Mouse (Mus musculus): ENCODE measurements around the gene Asb5. TPM values are rescaled to one million over a fixed set of nuclear protein-coding genes. Genes with fewer than 3 reads are reported as not detected.
"Not testable (repeated sequence)": the region's sequence is repeated elsewhere in the genome, so short reads cannot be mapped to it uniquely, and the experiment has no call there.

The Asb5 gene
- polyA plus RNA-seq, 1 experiment from 2014 or later: 6.8 TPM

GRCm38 (mm10) chr8:54594634-54595033, 65.3 kb downstream of the Asb5 start:
- no peak overlapping the region for H3K4me2 ChIP-seq (ENCODE audit: low read depth, low read length)
- H3K27ac ChIP-seq (replicated peaks; ENCODE audit: low read depth, low read length): no peak overlapping the region
- 79% methylated on average over 5 of the region's 5 CpGs for WGBS
- H3K27me3 ChIP-seq (replicated peaks; ENCODE audit: control insufficient read depth, insufficient read depth, low read length): no peaks in the 10 kb centered on the region
- H3K4me1 ChIP-seq (ENCODE audit: control insufficient read depth, insufficient read depth, low read length): no peaks in the 10 kb centered on the region
- DNase-seq (ENCODE audit: low spot score) (peak; percentile 19), ATAC-seq (ENCODE audit: low read depth) (no peak)
- H3K4me3 ChIP-seq (ENCODE audit: low read depth, low read length): no peak overlapping the region
- H3K9ac ChIP-seq (ENCODE audit: low read depth, low read length): no peak overlapping the region
- no peaks in the 10 kb centered on the region for H3K9me3 ChIP-seq (ENCODE audit: control insufficient read depth, low read length)
- H3K36me3 ChIP-seq (ENCODE audit: control insufficient read depth, insufficient read depth, low read length): no peaks in the 10 kb centered on the region

DNA sequence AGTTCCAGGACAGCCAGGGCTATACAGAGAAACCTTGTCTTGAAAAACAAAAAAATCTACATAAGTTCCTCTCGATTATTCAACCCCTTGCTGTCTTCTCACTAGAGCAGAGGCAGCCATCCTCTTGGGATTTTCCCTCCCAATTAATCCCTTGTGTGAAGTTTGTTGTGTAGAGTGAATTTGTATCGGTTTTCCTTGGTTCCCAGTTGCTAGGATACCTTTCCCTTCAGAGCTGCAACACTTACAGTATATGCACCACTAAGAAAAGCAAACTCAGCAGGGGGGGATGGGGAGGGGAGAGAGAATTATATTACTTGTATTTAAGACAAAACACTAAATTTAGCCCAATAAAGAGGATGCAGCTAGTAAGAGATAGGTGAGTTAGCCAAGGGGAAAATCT, 66.7 kb downstream of the Asb5 start:
- Histone ChIP-seq H3K9me3 (ENCODE audit: control insufficient read depth, low read length) (no peaks in the 10 kb centered on the region), H3K27me3 (replicated peaks; ENCODE audit: control insufficient read depth, insufficient read depth, low read length) (no peaks in the 10 kb centered on the region), H3K4me1 (ENCODE audit: control insufficient read depth, insufficient read depth, low read length) (peaks cover 6% of the 10 kb centered on the region; the same call in 1 of the 2 replicates), H3K27ac (replicated peaks; ENCODE audit: low read depth, low read length) (no peak overlapping the region), H3K9ac (ENCODE audit: low read depth, low read length) (no peak overlapping the region), H3K4me3 (ENCODE audit: low read depth, low read length) (no peak overlapping the region), H3K36me3 (ENCODE audit: control insufficient read depth, insufficient read depth, low read length) (no peaks in the 10 kb centered on the region), H3K4me2 (ENCODE audit: low read depth, low read length) (no peak overlapping the region)
- 62% methylated on average over 2 of the region's 2 CpGs for WGBS
- ATAC-seq (ENCODE audit: low read depth): peak; percentile 60; the same call in 1 of the 2 replicates
- peak; percentile 31 for DNase-seq (ENCODE audit: low spot score)

- no peak for DNase-seq (ENCODE audit: low spot score)
- Histone ChIP-seq H3K4me2 (ENCODE audit: low read depth, low read length) (no peak overlapping the region), H3K27me3 (replicated peaks; ENCODE audit: control insufficient read depth, insufficient read depth, low read length) (no peaks in the 10 kb centered on the region), H3K36me3 (ENCODE audit: control insufficient read depth, insufficient read depth, low read length) (no peaks in the 10 kb centered on the region), H3K27ac (replicated peaks; ENCODE audit: low read depth, low read length) (no peak overlapping the region), H3K4me1 (ENCODE audit: control insufficient read depth, insufficient read depth, low read length) (peaks cover 6% of the 10 kb centered on the region; the same call in 1 of the 2 replicates), H3K9ac (ENCODE audit: low read depth, low read length) (no peak overlapping the region), H3K4me3 (ENCODE audit: low read depth, low read length) (no peak overlapping the region), H3K9me3 (ENCODE audit: control insufficient read depth, low read length) (no peaks in the 10 kb centered on the region)
- 81% methylated on average over 2 of the region's 2 CpGs for WGBS
- no peak for ATAC-seq (ENCODE audit: low read depth)
Observed at GRCm38 (mm10) chr8:54596940-54597339, 67.6 kb downstream of the Asb5 start.

GRCm38 (mm10) chr8:54597386-54597785, 68.0 kb downstream of the Asb5 start:
- Histone ChIP-seq H3K9ac (ENCODE audit: low read depth, low read length) (no peak overlapping the region), H3K4me2 (ENCODE audit: low read depth, low read length) (no peak overlapping the region), H3K36me3 (ENCODE audit: control insufficient read depth, insufficient read depth, low read length) (no peaks in the 10 kb centered on the region), H3K4me1 (ENCODE audit: control insufficient read depth, insufficient read depth, low read length) (peaks cover 6% of the 10 kb centered on the region; the same call in 1 of the 2 replicates), H3K27ac (replicated peaks; ENCODE audit: low read depth, low read length) (no peak overlapping the region), H3K4me3 (ENCODE audit: low read depth, low read length) (no peak overlapping the region), H3K27me3 (replicated peaks; ENCODE audit: control insufficient read depth, insufficient read depth, low read length) (no peaks in the 10 kb centered on the region), H3K9me3 (ENCODE audit: control insufficient read depth, low read length) (no peaks in the 10 kb centered on the region)
- WGBS: 94% methylated on average over 2 of the region's 2 CpGs
- no peak for DNase-seq (ENCODE audit: low spot score)
- no peak for ATAC-seq (ENCODE audit: low read depth)

- Histone ChIP-seq H3K9ac (ENCODE audit: low read depth, low read length) (peak within 1 kb of the TSS; percentile 46), H3K36me3 (ENCODE audit: control insufficient read depth, insufficient read depth, low read length) (no peaks in the 10 kb centered on the region), H3K27ac (replicated peaks; ENCODE audit: low read depth, low read length) (no peak within 1 kb of the TSS), H3K27me3 (replicated peaks; ENCODE audit: control insufficient read depth, insufficient read depth, low read length) (no peaks in the 10 kb centered on the region), H3K4me3 (ENCODE audit: low read depth, low read length) (peak within 1 kb of the TSS; percentile 30), H3K4me2 (ENCODE audit: low read depth, low read length) (peak within 1 kb of the TSS; percentile 57), H3K4me1 (ENCODE audit: control insufficient read depth, insufficient read depth, low read length) (peaks cover 6% of the 10 kb centered on the region; the same call in 1 of the 2 replicates), H3K9me3 (ENCODE audit: control insufficient read depth, low read length) (no peaks in the 10 kb centered on the region)
- WGBS: 10% methylated on average over 21 of the region's 21 CpGs
- peak; percentile 60 for DNase-seq (ENCODE audit: low spot score)
- peak; percentile 75 for ATAC-seq (ENCODE audit: low read depth)
Observed at GRCm38 (mm10) chr8:54600671-54601251, 71.4 kb downstream of the Asb5 start, which contains the start of gene Spata4. Spata4 (plus strand) TSS chr8:54600781.

GRCm38 (mm10) chr8:54603440-54603839, 74.1 kb downstream of the Asb5 start:
- Histone ChIP-seq H3K9ac (ENCODE audit: low read depth, low read length) (no peak overlapping the region), H3K4me1 (ENCODE audit: control insufficient read depth, insufficient read depth, low read length) (peaks cover 6% of the 10 kb centered on the region; the same call in 1 of the 2 replicates), H3K4me2 (ENCODE audit: low read depth, low read length) (no peak overlapping the region), H3K4me3 (ENCODE audit: low read depth, low read length) (no peak overlapping the region), H3K27me3 (replicated peaks; ENCODE audit: control insufficient read depth, insufficient read depth, low read length) (no peaks in the 10 kb centered on the region), H3K9me3 (ENCODE audit: control insufficient read depth, low read length) (no peaks in the 10 kb centered on the region), H3K27ac (replicated peaks; ENCODE audit: low read depth, low read length) (no peak overlapping the region), H3K36me3 (ENCODE audit: control insufficient read depth, insufficient read depth, low read length) (no peaks in the 10 kb centered on the region)
- 71% methylated on average over 4 of the region's 4 CpGs for WGBS
- ATAC-seq (ENCODE audit: low read depth): no peak
- DNase-seq (ENCODE audit: low spot score): no peak

GRCm38 (mm10) chr8:54609336-54609735, 80.0 kb downstream of the Asb5 start:
- no peaks in the 10 kb centered on the region for H3K4me1 ChIP-seq (ENCODE audit: control insufficient read depth, insufficient read depth, low read length)
- H3K36me3 ChIP-seq (ENCODE audit: control insufficient read depth, insufficient read depth, low read length): no peaks in the 10 kb centered on the region
- H3K4me3 ChIP-seq (ENCODE audit: low read depth, low read length): no peak overlapping the region
- no peaks in the 10 kb centered on the region for H3K27me3 ChIP-seq (replicated peaks; ENCODE audit: control insufficient read depth, insufficient read depth, low read length)
- ATAC-seq (ENCODE audit: low read depth): no peak
- H3K27ac ChIP-seq (replicated peaks; ENCODE audit: low read depth, low read length): no peak overlapping the region
- WGBS: 81% methylated on average over 2 of the region's 2 CpGs
- DNase-seq (ENCODE audit: low spot score): no peak
- no peak overlapping the region for H3K4me2 ChIP-seq (ENCODE audit: low read depth, low read length)
- H3K9ac ChIP-seq (ENCODE audit: low read depth, low read length): no peak overlapping the region
- no peaks in the 10 kb centered on the region for H3K9me3 ChIP-seq (ENCODE audit: control insufficient read depth, low read length)

DNA sequence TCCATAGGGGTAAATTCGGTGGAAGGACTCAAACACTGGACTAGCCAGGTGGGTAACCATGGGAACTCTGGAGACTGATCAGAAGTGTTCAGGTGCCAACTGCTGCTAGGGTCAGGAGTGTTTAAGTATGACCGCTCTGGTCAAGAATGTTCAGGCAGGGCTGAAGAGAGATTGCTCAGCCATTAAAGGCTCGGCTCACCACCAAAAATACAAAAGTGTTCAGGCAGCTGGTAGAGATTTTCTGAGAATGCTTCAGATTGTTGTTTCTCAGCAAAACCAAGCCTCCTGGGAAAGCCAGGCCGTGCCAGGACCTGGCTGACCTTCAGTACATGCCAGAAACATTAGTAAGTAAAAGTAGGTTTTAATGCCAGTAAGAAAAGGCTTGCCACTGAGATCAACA, 80.9 kb downstream of the Asb5 start:
- H3K4me2 ChIP-seq (ENCODE audit: low read depth, low read length): no peak overlapping the region
- ATAC-seq (ENCODE audit: low read depth) (no peak), DNase-seq (ENCODE audit: low spot score) (peak; percentile 4)
- H3K9ac ChIP-seq (ENCODE audit: low read depth, low read length): no peak overlapping the region
- H3K27me3 ChIP-seq (replicated peaks; ENCODE audit: control insufficient read depth, insufficient read depth, low read length): no peaks in the 10 kb centered on the region
- H3K9me3 ChIP-seq (ENCODE audit: control insufficient read depth, low read length): no peaks in the 10 kb centered on the region
- H3K36me3 ChIP-seq (ENCODE audit: control insufficient read depth, insufficient read depth, low read length): no peaks in the 10 kb centered on the region
- no peaks in the 10 kb centered on the region for H3K4me1 ChIP-seq (ENCODE audit: control insufficient read depth, insufficient read depth, low read length)
- no peak overlapping the region for H3K4me3 ChIP-seq (ENCODE audit: low read depth, low read length)
- no peak overlapping the region for H3K27ac ChIP-seq (replicated peaks; ENCODE audit: low read depth, low read length)
- 49% methylated on average over 4 of the region's 4 CpGs for WGBS

DNA sequence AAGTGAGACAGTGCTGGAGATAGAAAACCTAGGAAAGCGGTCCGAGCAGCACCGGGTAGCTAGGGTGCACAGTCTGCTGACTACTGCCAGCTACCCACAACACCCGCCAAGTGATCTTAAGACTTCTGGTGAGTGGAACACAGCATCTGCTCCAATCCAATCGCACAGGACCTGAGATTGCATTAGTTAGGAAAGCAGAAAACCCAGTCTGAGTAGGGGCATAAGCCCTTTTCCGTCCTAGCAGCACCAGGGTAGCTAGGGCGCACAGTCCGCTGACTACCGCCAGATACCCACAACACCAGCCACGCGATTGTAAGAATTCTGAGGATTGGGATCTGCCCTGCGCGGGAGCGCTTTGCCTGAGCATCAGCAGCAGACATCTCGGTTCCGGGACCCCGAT, 87.3 kb downstream of the Asb5 start:
- not testable (repeated sequence) for H3K4me2 ChIP-seq (ENCODE audit: low read depth, low read length); H3K9ac ChIP-seq (ENCODE audit: low read depth, low read length); H3K36me3 ChIP-seq (ENCODE audit: control insufficient read depth, insufficient read depth, low read length); H3K4me1 ChIP-seq (ENCODE audit: control insufficient read depth, insufficient read depth, low read length); H3K27me3 ChIP-seq (replicated peaks; ENCODE audit: control insufficient read depth, insufficient read depth, low read length); ATAC-seq (ENCODE audit: low read depth); DNase-seq (ENCODE audit: low spot score); H3K4me3 ChIP-seq (ENCODE audit: low read depth, low read length); H3K9me3 ChIP-seq (ENCODE audit: control insufficient read depth, low read length); H3K27ac ChIP-seq (replicated peaks; ENCODE audit: low read depth, low read length)
- WGBS: 89% methylated on average over 17 of the region's 17 CpGs

Measured in embryonic facial prominence, embryonic 14.5 days (tissue).